In the genomic region with DNA sequence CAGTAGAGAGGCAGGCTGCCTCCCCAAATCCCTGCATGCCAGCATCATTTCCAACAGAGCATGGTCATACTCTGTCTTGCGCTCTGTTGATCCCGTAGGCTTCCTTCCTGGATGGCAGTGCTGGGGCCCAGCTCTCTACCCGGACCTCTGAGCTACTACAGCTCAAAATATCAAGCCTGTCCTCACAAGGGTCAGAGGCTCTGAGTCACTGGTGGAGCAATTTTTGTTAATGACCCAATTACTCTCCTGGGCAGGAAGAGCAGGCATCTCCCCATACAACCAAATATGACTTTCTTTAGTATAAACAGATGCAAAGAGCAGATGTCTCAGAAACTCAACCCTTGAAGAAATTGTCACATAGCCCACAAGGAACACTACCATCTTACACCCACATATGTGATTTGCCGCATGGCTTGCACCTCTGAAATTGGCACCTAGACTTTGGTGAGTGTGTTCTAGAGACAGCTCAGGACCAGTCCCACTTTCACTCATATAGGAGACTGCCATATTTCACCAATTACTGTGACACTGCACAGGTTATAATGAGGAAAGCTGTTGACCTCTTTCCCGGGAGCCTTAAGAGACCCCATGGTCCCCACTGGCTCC, we compare ENCODE assay signal across 26 mouse cellular contexts.
"Had no signal": no experiment of that assay in that cellular context is flagged by ENCODE, and none has a peak within 500 bp of the region (broad histone marks: within the 10 kb centered on the region; RNA-seq: fewer than 3 reads in every experiment).

No protein-coding gene starts in this region.

- ATAC-seq: hindbrain, embryonic 16.5 days; inflammation-experienced regulatory T-cells, adult 6 months; intestine, embryonic 15.5 days; intestine, postnatal 0 days; liver, embryonic 12.5 days had no signal

- H3K9me3 ChIP-seq: heart, embryonic 10.5 days; heart, embryonic 12.5 days; hindbrain, embryonic 12.5 days; intestine, embryonic 15.5 days; limb, embryonic 13.5 days; limb, embryonic 15.5 days; liver, embryonic 12.5 days had no signal

- DNase-seq: gastrocnemius, adult 2 months; gastrocnemius, postnatal 10 days; gastrocnemius, postnatal 25 days; heart, adult 18-20 months; heart, postnatal 10 days; heart, postnatal 4 days; kidney, adult 18-20 months; kidney, adult 8-10 months; kidney, postnatal 10 days; kidney, postnatal 25 days; kidney, postnatal 4 days had no signal

- H3K36me3 ChIP-seq: hindbrain, embryonic 10.5 days; hindbrain, embryonic 12.5 days; intestine, embryonic 15.5 days; limb, embryonic 13.5 days; limb, embryonic 15.5 days; liver, embryonic 12.5 days had no signal

- H3K27me3 ChIP-seq: heart, embryonic 12.5 days; hindbrain, embryonic 12.5 days; intestine, embryonic 15.5 days; liver, embryonic 12.5 days had no signal

- H3K4me3 ChIP-seq: gastrocnemius, adult 2 months; heart, embryonic 10.5 days; heart, embryonic 12.5 days; hindbrain, embryonic 10.5 days; hindbrain, embryonic 12.5 days; intestine, embryonic 15.5 days; layer of hippocampus, adult 2 months; left cerebral cortex, adult 2 months; limb, embryonic 13.5 days; limb, embryonic 15.5 days; liver, embryonic 12.5 days had no signal

- H3K27ac ChIP-seq: gastrocnemius, adult 2 months; heart, embryonic 10.5 days; hindbrain, embryonic 10.5 days; hindbrain, embryonic 12.5 days; hindbrain, embryonic 14.5 days; intestine, embryonic 15.5 days; layer of hippocampus, adult 2 months; left cerebral cortex, adult 2 months; limb, embryonic 13.5 days; limb, embryonic 15.5 days; liver, embryonic 12.5 days; liver, embryonic 14.5 days had no signal
